Mouse (Mus musculus) lung, adult 2 months (tissue): Measurements from ENCODE around the gene Mettl7a1.

Experiments used
- CTCF ChIP-seq: fragments of 200-500 bp; IDR thresholded peaks from 2 replicates; pipeline ENCODE4 v1.5.1; 2011; ENCODE audit warnings: mild to moderate bottlenecking, low read length, control low read depth; ENCODE audit not compliant: insufficient read depth
- POLR2A ChIP-seq: fragments of 200-500 bp; IDR thresholded peaks from 2 replicates; pipeline ENCODE4 v1.6.1; 2011; ENCODE audit warnings: low read depth, mild to moderate bottlenecking, control low read depth, low read length, borderline replicate concordance; ENCODE audit errors: extremely low read depth

GRCm38 (mm10) chr15:100304019-100304991 lies at the start of gene Mettl7a1:
- TF ChIP-seq CTCF (no peak), POLR2A (peak; percentile 98)
